Mouse (Mus musculus) cerebral cortex, adult 2 months (tissue): ENCODE measurements around the gene B4galnt4.

Experiments
- WGBS: fragments of 180-500 bp; shearing (Covaris S2); methylation state at CpG from one replicate; pipeline ENCODE4 v1.1.7; 2018; 5-methylcytosine and 5-hydroxymethylcytosine counted together

B4galnt4 gene

DNA sequence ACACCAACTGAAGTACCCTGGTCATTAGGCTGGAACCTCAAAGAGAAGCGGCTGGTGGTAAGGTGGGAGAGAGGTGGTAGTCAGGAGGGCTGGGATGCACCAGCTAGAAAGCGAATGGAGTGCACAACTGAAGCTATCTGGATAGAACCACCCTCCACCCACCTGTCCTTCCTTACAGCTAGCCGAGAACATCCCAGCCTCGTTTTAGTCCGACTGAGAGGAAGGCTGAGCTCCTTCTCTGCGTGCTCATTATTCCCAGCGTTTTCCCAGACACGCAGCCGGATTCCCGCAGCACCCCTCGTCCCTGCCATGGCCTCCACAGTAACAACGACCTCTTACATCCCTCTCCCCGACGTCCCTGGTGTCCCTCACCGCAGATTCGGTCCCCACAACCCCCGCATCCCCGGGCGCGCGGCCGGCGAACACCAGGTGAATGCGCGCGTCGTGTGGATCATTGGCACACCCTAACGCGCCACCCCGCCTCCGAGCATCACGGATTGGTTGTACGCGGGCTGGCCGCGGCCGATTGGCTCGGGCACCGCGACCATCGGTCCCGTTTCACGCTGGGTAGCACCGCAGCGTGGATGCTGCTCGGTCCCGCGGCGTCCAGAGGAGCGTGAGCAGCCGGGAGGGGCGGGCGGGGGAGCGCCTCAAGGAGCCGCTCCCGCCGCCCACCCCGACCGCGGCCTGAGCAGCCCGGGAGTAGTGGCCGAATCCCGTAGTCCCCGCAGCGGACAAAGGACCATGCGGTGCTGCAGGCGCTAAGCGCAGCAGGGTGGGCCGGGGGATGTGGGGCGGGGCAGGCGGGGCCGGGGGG lies at the start of gene B4galnt4:
TSS of gene B4galnt4 (plus strand) at position 679 of the 817 bp plus-strand sequence.
- 1% methylated on average over 72 of the region's 72 CpGs for WGBS

GRCm38 (mm10) chr7:141011238-141011770 lies 49.6 kb upstream of the B4galnt4 start:
- 99% methylated on average over 7 of the region's 7 CpGs for WGBS

DNA sequence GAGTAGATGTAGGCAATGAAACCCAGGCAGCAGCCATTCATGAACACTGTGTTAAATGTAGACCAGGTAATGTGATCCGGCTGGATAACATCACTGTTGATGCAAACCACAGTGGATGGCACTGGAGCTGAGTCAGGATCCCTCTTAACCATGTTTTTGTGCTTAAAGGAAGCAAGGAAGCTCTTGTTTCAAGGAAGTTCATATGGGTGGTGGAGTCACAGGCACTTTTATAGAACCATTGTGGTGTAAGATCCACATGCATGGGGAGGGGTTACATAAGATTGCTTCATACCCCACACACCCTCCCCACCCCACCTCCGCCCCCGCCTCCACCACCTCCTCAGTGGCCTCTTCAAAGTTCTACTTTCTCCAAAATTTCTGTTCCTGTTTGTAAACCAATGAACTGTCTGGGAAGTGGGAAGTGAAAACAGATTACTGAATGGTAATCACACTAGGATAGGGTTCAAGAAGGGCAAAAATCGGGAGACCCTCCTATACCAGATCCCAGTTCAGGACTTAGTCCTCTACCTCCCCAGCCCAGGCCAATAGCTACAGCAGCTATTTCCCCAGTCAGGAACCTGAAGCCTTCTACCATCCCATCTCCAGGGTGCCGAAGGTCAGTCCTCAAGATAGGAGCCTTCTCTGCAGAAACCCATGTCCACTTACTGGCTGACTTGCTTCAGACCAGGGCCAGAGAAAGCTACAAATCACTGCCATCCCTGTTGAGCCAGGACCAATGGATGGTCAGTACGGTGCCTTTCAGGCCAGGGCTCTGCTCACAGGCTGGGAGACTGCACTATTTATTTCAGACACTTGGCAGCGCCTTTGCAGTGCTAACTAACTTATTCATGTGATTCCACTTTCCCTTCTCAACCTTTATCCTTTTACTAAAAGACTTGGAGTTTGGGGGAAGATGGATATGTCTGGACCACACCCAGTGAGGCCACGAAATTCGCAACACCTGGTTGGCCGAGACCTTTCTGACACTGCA lies 43.9 kb upstream of the B4galnt4 start:
- 88% methylated on average over 10 of the region's 10 CpGs for WGBS

GRCm38 (mm10) chr7:141017824-141018223 lies 43.1 kb upstream of the B4galnt4 start, which contains the start of gene Ifitm6:
TSS of gene Ifitm6 (minus strand) at chr7:141017924.
- 85% methylated on average over 1 of the region's 1 CpGs for WGBS

- 95% methylated on average over 5 of the region's 5 CpGs for WGBS
These were observed 41.9 kb upstream of the B4galnt4 start for GRCm38 (mm10) chr7:141019028-141019427.

DNA sequence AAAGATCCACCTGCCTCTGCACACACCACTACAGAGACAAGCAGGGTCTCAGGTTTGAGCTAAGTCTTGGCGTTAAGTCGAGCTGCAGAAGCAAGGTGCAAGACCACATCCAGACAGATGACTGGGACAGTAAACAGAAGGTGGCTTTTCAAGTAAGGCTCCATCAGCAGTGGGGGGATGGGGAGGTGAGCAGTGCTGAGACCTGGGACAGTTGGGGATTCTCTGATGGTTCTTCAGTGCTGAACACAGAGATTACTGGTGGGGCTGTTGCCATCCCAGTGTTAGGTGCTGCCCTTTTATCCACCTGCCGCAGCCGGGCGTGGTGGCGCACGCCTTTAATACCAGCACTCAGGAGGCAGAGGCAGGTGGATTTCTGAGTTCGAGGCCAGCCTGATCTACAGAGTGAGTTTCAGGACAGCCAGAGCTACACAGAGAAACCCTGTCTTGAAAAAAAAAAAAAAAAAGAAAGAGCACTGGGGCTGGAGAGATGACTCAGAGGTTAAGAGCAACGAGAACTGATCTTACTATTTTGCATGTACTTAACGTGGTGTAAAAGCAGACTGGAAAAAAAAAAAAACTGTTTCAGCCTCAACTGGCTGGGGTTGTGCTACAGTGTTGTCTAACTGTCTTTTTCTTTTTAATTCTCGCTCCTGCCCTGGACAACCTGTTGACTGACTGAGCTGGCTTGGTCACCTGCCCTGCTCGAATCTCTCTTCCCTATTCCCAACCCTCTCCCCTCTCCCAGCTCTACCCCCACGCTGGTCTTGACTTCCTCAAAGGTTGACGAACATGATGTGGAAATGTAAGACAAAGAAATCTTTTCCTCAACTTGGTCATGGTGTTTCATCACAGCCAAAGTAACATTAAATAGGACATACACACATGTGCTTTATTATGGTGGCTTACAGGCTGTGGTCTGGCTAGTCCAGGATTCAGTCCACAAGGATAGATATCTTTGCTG lies 39.1 kb upstream of the B4galnt4 start:
- WGBS, result 83% methylated on average over 14 of the region's 14 CpGs

GRCm38 (mm10) chr7:141024865-141025838 lies 35.8 kb upstream of the B4galnt4 start:
- WGBS, result 46% methylated on average over 6 of the region's 6 CpGs

DNA sequence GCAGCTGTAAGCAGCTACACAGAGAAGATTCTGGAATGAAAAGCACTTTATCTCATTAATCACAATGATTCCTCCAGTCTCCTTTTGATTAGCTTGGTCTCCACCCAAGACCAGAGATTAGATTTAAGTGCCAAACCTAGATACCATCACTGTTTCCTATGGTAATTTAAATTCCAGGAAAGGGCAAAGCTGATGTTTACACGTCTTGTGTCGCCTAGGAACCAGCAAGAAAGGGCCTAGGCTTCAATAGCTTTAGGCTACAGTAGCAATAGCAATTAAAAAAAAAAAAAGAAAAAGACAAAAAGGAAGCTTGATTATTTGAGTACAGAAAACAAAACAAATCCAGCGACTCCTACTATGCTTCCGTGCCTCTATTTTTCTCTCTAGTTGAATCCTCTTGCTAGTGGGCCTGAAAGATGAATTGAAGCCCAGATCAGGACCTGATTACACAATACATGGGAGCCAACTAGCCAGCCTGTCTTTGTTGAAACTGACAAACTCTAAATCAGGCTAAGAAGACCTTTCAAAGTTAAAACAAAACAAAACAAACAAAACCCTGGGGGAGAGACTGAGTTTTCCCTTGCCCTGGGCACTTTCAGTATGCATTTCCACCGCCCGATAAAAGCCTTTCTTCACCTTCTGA lies 34.7 kb upstream of the B4galnt4 start:
- 59% methylated on average over 6 of the region's 6 CpGs for WGBS

DNA sequence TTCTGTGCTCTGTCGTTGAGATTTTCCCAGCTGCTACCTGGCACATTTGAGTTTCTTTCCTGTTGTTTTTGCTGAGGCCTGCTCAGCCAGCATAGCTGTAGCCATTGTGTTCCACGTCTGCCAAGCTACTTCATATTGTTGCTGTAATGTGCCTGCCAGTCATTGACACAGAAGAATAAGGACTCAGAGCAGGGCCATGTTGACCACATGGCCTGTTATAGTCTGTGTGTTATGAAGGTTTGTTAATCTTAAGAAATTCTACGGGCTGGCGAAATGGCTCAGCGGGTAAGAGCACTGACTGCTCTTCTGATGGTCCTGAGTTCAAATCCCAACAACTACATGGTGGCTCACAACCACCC lies 34.2 kb upstream of the B4galnt4 start:
- WGBS, result 54% methylated on average over 5 of the region's 5 CpGs

- 98% methylated on average over 2 of the region's 2 CpGs for WGBS
These were observed 32.1 kb upstream of the B4galnt4 start, which contains the start of gene Gm17387 for GRCm38 (mm10) chr7:141028831-141029230. TSS of gene Gm17387 (plus strand) at chr7:141029131.

- 71% methylated on average over 3 of the region's 3 CpGs for WGBS
These were observed 30.5 kb upstream of the B4galnt4 start for GRCm38 (mm10) chr7:141030390-141030789.

GRCm38 (mm10) chr7:141032458-141033167 lies 28.3 kb upstream of the B4galnt4 start:
- 84% methylated on average over 9 of the region's 9 CpGs for WGBS

DNA sequence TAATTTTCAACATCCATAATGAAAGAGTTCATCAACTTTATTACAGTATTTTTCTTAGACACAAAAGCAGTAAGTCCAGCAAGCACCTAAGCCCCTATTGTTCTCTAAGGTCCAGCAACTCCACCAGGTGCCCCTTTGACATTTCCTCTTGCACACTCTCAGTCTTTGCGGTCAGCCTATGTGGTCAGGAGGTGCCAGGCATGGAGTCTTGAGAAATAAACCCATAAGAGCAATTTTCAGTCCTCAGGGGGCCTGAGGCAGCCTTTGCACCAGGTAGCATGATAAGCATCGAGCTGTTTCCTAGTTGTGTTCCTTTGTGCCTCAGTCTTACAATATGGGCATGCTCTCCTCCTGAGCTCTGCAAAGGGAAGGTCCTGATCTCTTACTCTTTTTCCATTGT lies 24.3 kb upstream of the B4galnt4 start:
- 80% methylated on average over 1 of the region's 2 CpGs for WGBS

GRCm38 (mm10) chr7:141038090-141039032 lies 22.5 kb upstream of the B4galnt4 start:
- 84% methylated on average over 20 of the region's 21 CpGs for WGBS

DNA sequence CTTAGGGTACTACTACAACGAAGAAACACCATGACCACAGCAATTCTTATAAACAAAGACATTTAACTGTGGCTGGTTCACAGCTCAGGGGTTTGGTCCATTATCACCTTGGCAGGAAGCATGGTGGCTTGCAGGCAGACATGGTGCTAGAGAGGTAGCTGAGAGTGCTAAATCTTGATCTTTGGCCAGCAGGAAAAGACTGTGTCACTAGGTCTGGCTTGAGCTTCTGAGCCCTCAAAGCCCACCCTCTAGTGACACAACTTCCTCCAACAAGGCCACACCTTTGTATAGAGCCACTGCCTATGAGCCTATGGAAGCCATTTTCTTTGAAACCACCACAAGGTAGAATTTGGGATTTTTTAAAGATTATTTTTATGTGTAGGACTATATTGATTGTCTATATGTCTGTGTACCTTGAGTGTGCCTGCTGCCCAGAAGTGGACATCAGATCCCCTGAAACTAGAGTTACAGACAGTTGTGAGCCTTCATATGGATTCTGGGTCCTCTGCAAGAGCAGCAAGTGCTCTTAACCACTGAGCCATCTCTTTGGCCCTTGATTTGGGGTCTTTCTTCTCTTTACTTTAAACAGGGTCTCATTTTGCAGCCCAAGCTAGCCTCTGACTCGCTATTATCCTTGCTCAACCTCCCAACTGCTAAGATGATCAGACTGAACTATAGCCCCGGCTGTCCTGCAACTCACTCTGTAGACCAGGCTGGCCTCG lies 21.4 kb upstream of the B4galnt4 start:
- WGBS, result 96% methylated on average over 4 of the region's 4 CpGs

DNA sequence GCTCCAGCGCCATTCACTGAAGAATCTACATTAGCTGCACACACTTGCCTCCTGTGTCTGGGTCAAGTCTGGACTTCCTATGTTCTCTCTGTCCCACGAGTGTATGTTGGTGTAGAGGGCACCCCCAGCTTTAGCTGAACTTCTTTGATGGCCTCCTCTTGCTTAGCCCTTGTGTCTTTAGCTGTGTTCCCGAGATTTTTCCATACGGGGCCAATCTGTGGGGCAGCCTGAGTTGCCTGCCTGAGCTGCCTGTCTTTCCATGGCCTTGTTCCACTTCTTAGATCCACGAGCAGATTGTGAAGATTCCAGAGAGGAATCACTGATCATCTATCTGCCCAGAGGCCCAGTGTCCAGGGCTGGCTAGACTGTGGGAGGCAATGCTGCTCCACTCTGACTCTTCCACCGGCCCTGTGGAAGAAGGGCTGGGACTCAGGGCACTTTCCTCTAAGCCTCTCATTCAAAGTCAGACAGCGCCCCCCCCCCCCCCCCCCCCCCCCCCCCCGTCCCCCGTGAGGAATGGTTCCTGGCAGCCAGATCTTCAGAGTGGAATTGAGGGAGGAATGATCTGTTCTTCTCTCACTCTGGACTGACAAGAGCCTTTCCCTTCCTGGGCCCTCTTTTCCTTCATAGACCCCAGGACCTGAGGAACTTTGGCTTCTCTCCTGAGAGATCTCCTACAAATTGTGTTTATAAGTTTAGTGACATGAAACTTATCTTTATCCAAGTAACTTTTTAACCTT lies 19.9 kb upstream of the B4galnt4 start:
- WGBS, result 57% methylated on average over 6 of the region's 9 CpGs
